22 mouse cellular contexts compared by ENCODE assay signal in the genomic region with DNA sequence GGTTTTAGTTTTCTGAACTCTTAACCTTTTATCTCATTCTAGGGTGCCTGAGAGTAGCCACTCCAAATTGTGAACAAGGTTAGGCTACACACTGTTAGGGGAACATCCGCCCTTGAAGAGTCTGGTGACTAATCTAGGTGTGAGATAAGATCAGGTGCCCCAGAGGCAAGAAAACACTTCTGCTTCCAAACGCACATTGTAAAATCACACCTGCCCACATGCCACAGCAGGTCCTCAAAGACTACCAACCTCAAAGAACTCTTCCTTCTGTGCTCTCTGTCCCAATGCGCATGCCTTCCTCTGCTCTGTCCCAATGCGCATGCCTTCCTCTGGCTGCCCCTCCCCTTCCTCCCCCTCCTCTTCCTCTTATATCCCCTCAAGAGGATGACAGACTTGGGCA. TPM values are rescaled to one million over a fixed set of nuclear protein-coding genes. Genes with fewer than 3 reads are reported as not detected.
DNase-seq lines count a peak whose midpoint lies in the region; ATAC-seq and TF ChIP-seq lines count a peak whose summit lies in the region.
"Had no signal": no experiment of that assay in that cellular context is flagged by ENCODE, and none has a peak within 500 bp of the region (broad histone marks: within the 10 kb centered on the region; RNA-seq: fewer than 3 reads in every experiment).

No protein-coding gene starts in this region.

- H3K27me3 ChIP-seq in lung, postnatal 0 days (replicated peaks; ENCODE audit: insufficient read depth, low read length), result no peaks in the 10 kb centered on the region
- no peaks in the 10 kb centered on the region; a peak in 1 of 4 replicates for H3K27me3 ChIP-seq in MEL (ENCODE audit: control insufficient read depth in 1 of 2, insufficient read depth in 2 of 2, low read length in 2 of 2)
- H3K27me3 ChIP-seq: embryonic facial prominence, embryonic 12.5 days; limb, embryonic 15.5 days had no signal

- no peak overlapping the region for H3K9ac ChIP-seq in lung, postnatal 0 days (replicated peaks; ENCODE audit: low read depth)
- H3K9ac ChIP-seq in MEL (ENCODE audit: control insufficient read depth, low read depth, low read length, poor library complexity, severe bottlenecking), result peak overlapping the region; percentile 63
- H3K9ac ChIP-seq: embryonic facial prominence, embryonic 12.5 days; forebrain, postnatal 0 days; limb, embryonic 15.5 days had no signal

- no peak for TF ChIP-seq EP300 in lung, postnatal 0 days (IDR thresholded peaks at IDR 0.05)
- no peak for TF ChIP-seq EP300 in MEL (IDR thresholded peaks at IDR 0.05; ENCODE audit: low read depth in 1 of 2, low read length in 2 of 2)

- no peaks in the 10 kb centered on the region for H3K9me3 ChIP-seq in lung, postnatal 0 days (ENCODE audit: low read length)
- H3K9me3 ChIP-seq in MEL (replicated peaks; ENCODE audit: insufficient read depth, low read length), result no peaks in the 10 kb centered on the region
- H3K9me3 ChIP-seq: embryonic facial prominence, embryonic 12.5 days; limb, embryonic 15.5 days had no signal

- no peak overlapping the region for H3K4me3 ChIP-seq in lung, postnatal 0 days (ENCODE audit: low read depth, low read length)
- peak overlapping the region; percentile 46 to 68 for H3K4me3 ChIP-seq in MEL (ENCODE audit: control insufficient read depth in 1 of 2, insufficient read depth in 1 of 2, low read depth in 2 of 2, low read length in 2 of 2)
- H3K4me3 ChIP-seq: embryonic facial prominence, embryonic 12.5 days; limb, embryonic 15.5 days had no signal

- no peak for TF ChIP-seq RAD21 in MEL (IDR thresholded peaks at IDR 0.05; ENCODE audit: low read depth, low read length)

- TF ChIP-seq CTCF in lung, postnatal 0 days (IDR thresholded peaks at IDR 0.05), result no peak
- no peak for TF ChIP-seq CTCF in MEL (IDR thresholded peaks at IDR 0.05 in 2 of 3, conservative IDR thresholded peaks at IDR 0.05 in 1 of 3; ENCODE audit: control insufficient read depth in 1 of 3, insufficient read depth in 1 of 3, low read depth in 2 of 3, low read length in 3 of 3, poor library complexity in 1 of 3, severe bottlenecking in 1 of 3)

- no peak overlapping the region for H3K4me2 ChIP-seq in lung, postnatal 0 days (replicated peaks; ENCODE audit: low read depth, low read length)
- H3K4me2 ChIP-seq: embryonic facial prominence, embryonic 12.5 days; limb, embryonic 15.5 days; midbrain, embryonic 11.5 days had no signal

- TF ChIP-seq POLR2A in MEL (IDR thresholded peaks at IDR 0.05; ENCODE audit: control insufficient read depth in 1 of 2, insufficient read depth in 1 of 2, low read depth in 1 of 2, low read length in 2 of 2, poor library complexity in 1 of 2), result peak in 1 of 2 experiments; percentile 37; a peak in 1 of 4 replicates

- DNase-seq in lung, postnatal 0 days (ENCODE audit: low spot score), result no peak
- no peak for DNase-seq in lung, postnatal 4 days
- peak; percentile 64 for DNase-seq in CD4-positive, CD25-positive, alpha-beta regulatory T cell, adult 2 months (ENCODE audit: low read depth, low spot score)
- peak; percentile 64 for DNase-seq in MEL (ENCODE audit: low read depth, low spot score)
- no peak for DNase-seq in layer of hippocampus, postnatal 36 days
- DNase-seq in right cerebral cortex, postnatal 10 days (ENCODE audit: low spot score in 2 of 2), result no peak
- DNase-seq: adrenal gland, postnatal 36 days; cerebellum, adult 2 months; forebrain, postnatal 0 days; gastrocnemius, postnatal 14 days; heart, postnatal 4 days; lung, adult 2 months had no signal

- no peaks in the 10 kb centered on the region for H3K4me1 ChIP-seq in lung, postnatal 0 days (ENCODE audit: insufficient read depth, low read depth, low read length)
- peaks cover 0 to 4% of the 10 kb centered on the region in 2 experiments; a peak in 2 of 4 replicates for H3K4me1 ChIP-seq in MEL (ENCODE audit: control insufficient read depth in 1 of 2, insufficient read depth in 2 of 2, low read length in 2 of 2)
- H3K4me1 ChIP-seq: embryonic facial prominence, embryonic 12.5 days; limb, embryonic 15.5 days had no signal

- H3K36me3 ChIP-seq in lung, postnatal 0 days (ENCODE audit: insufficient read depth, low read length), result no peaks in the 10 kb centered on the region
- H3K36me3 ChIP-seq in MEL (ENCODE audit: control insufficient read depth in 1 of 2, insufficient read depth in 2 of 2, low read length in 2 of 2), result no peaks in the 10 kb centered on the region
- H3K36me3 ChIP-seq: embryonic facial prominence, embryonic 12.5 days; limb, embryonic 15.5 days had no signal

- H3K79me2 ChIP-seq in MEL (ENCODE audit: control insufficient read depth, insufficient read depth, low read length, poor library complexity), result no peaks in the 10 kb centered on the region

- H3K27ac ChIP-seq in lung, postnatal 0 days (ENCODE audit: low read length), result no peak overlapping the region
- peak overlapping the region; percentile 86 for H3K27ac ChIP-seq in MEL (ENCODE audit: control insufficient read depth, low read depth, low read length)
- H3K27ac ChIP-seq: embryonic facial prominence, embryonic 12.5 days; stomach, postnatal 0 days had no signal

- 63% methylated on average over 4 of the region's 4 CpGs for WGBS in lung, postnatal 0 days

- ATAC-seq in lung, postnatal 0 days, result peak; percentile 32
- ATAC-seq in megakaryocyte progenitor cell, adult 5-6 weeks (replicated peaks; ENCODE audit: poor library complexity), result peak; percentile 29; the same call in 1 of the 2 replicates
- ATAC-seq: forebrain, postnatal 0 days had no signal

TF ChIP-seq in MEL, 35 proteins besides CTCF, POLR2A, EP300 and RAD21:
- TF ChIP-seq MAZ (IDR thresholded peaks at IDR 0.05; ENCODE audit: low read depth, low read length), result 0 out of 2 replicates have a peak, but pooled peaks have one; percentile 22
- peak; percentile 26; the same call in 1 of the 2 replicates for TF ChIP-seq TCF12 (IDR thresholded peaks at IDR 0.05; ENCODE audit: low read depth, low read length)
- no peak for TF ChIP-seq USF2 (IDR thresholded peaks at IDR 0.05; ENCODE audit: borderline replicate concordance in 1 of 2, insufficient read depth in 1 of 2, low read depth in 1 of 2, low read length in 2 of 2)
- TF ChIP-seq NRF1 (IDR thresholded peaks at IDR 0.05; ENCODE audit: insufficient read depth, low read depth, low read length, poor library complexity, severe bottlenecking), result peak; percentile 81
- no peak for TF ChIP-seq ZNF384 (IDR thresholded peaks at IDR 0.05; ENCODE audit: low read depth, low read length)
- TF ChIP-seq HCFC1 (IDR thresholded peaks at IDR 0.05; ENCODE audit: low read depth, low read length), result no peak
- no peak for TF ChIP-seq BHLHE40 (IDR thresholded peaks at IDR 0.05; ENCODE audit: borderline replicate concordance, low read depth, low read length)
- peak; percentile 62 for TF ChIP-seq MAX (IDR thresholded peaks at IDR 0.05; ENCODE audit: low read length)
- TF ChIP-seq SIN3A (IDR thresholded peaks at IDR 0.05; ENCODE audit: low read length), result no peak
- no peak for TF ChIP-seq ELF1 (IDR thresholded peaks at IDR 0.05; ENCODE audit: low read depth, low read length)
- no peak for TF ChIP-seq MYB (IDR thresholded peaks at IDR 0.05; ENCODE audit: low read depth, low read length)
- TF ChIP-seq CHD2 (IDR thresholded peaks at IDR 0.05; ENCODE audit: low read length), result no peak
- TF ChIP-seq SMC3 (IDR thresholded peaks at IDR 0.05; ENCODE audit: low read depth, low read length), result no peak
- no peak for TF ChIP-seq E2F4 (IDR thresholded peaks at IDR 0.05; ENCODE audit: borderline replicate concordance, low read depth, low read length)
- no peak for TF ChIP-seq ZC3H11A (IDR thresholded peaks at IDR 0.05; ENCODE audit: low read depth, low read length)
- TF ChIP-seq MEF2A (IDR thresholded peaks at IDR 0.05; ENCODE audit: extremely low read depth, insufficient replicate concordance, low read depth, low read length, poor library complexity, severe bottlenecking), result no peak
- no peak for TF ChIP-seq TBP (IDR thresholded peaks at IDR 0.05; ENCODE audit: low read depth, low read length)
- TF ChIP-seq NELFE (IDR thresholded peaks at IDR 0.05; ENCODE audit: low read depth, low read length), result peak; percentile 46; the same call in 1 of the 2 replicates
- no peak for TF ChIP-seq MAFK (IDR thresholded peaks at IDR 0.05; ENCODE audit: borderline replicate concordance, low read depth, low read length)
- peak; percentile 33; the same call in 1 of the 2 replicates for TF ChIP-seq GATA1 (IDR thresholded peaks at IDR 0.05; ENCODE audit: low read depth, low read length)
- TF ChIP-seq RCOR1 (IDR thresholded peaks at IDR 0.05; ENCODE audit: low read depth, low read length), result no peak
- TF ChIP-seq POLR2AphosphoS5 (IDR thresholded peaks at IDR 0.05; ENCODE audit: borderline replicate concordance, low read depth, low read length), result no peak
- TF ChIP-seq CHD1 (IDR thresholded peaks at IDR 0.05; ENCODE audit: low read depth, low read length), result no peak

RNA-seq across cellular contexts. Expression of a gene that starts 7.3 kb away (rescaled TPM):
- 0.07 TPM in 1 of 2 replicates, not detected in the other for polyA plus RNA-seq in lung, postnatal 0 days (2015; fragmentation: Nextera tagmentation; extraction: Ambion mirVana)
- not detected in 2 replicates for total RNA-seq in MEL (2012; rRNA removed)
- not detected for polyA plus RNA-seq in MEL (2012; ENCODE audit: insufficient read depth in 1 of 2, insufficient read length in 2 of 2, low read depth in 1 of 2, low replicate concordance in 2 of 2, missing spikeins in 1 of 2)
- not detected in 2 replicates for total RNA-seq in megakaryocyte progenitor cell, adult 5-6 weeks (2015)
- not detected in 2 replicates for total RNA-seq in megakaryocyte progenitor cell, adult 5-6 weeks (2017)
- not detected for total RNA-seq in layer of hippocampus, postnatal 36 days (2021)
- total RNA-seq: layer of hippocampus, postnatal 14 days had no signal
- polyA plus RNA-seq: cerebellum, adult 2 months; forebrain, postnatal 0 days; large intestine, adult 2 months; lung, adult 2 months; neural tube, embryonic 14.5 days had no signal

RNA-seq across cellular contexts. Expression of a gene that starts 21.2 kb away (rescaled TPM):
- 0.20 TPM in 1 of 2 replicates, not detected in the other for polyA plus RNA-seq in lung, postnatal 0 days (2015; fragmentation: Nextera tagmentation; extraction: Ambion mirVana)
- total RNA-seq in MEL (2012; rRNA removed), result 0.10 TPM in 1 of 2 replicates, not detected in the other
- polyA plus RNA-seq in MEL (2012; ENCODE audit: insufficient read depth in 1 of 2, insufficient read length in 2 of 2, low read depth in 1 of 2, low replicate concordance in 2 of 2, missing spikeins in 1 of 2), result 1 to 10 TPM in 1 of 2 experiments, not detected in 1; 1.5 TPM
- total RNA-seq in megakaryocyte progenitor cell, adult 5-6 weeks (2015), result not detected in 2 replicates
- total RNA-seq in megakaryocyte progenitor cell, adult 5-6 weeks (2017), result not detected in 2 replicates
- not detected for total RNA-seq in layer of hippocampus, postnatal 36 days (2021)
- total RNA-seq: adrenal gland, postnatal 36 days; forebrain, postnatal 0 days; gastrocnemius, postnatal 14 days; heart, postnatal 4 days; layer of hippocampus, postnatal 14 days; left cerebral cortex, postnatal 14 days had no signal
- polyA plus RNA-seq: cerebellum, adult 2 months; embryonic facial prominence, embryonic 12.5 days; forebrain, postnatal 0 days; kidney, embryonic 14.5 days; midbrain, embryonic 11.5 days; neural tube, embryonic 14.5 days had no signal

Comparison
In these comparisons a context has a peak if more than half of its experiments do, and no peak if none do; other contexts are left out.
1. DNase-seq: peak in CD4-positive, CD25-positive, alpha-beta regulatory T cell, adult 2 months (single experiment) and MEL (single experiment); none in lung, postnatal 0 days (single experiment), lung, postnatal 4 days (0 of 2), layer of hippocampus, postnatal 36 days (0 of 2) and right cerebral cortex, postnatal 10 days (0 of 2).